Mouse (Mus musculus) kidney, postnatal 10 days (tissue): ENCODE results near the gene Vmn1r232.

Source experiments
- DNase-seq: peaks from one replicate; pipeline ENCODE4 v3.0.0; 2021; ENCODE audit warnings: mixed read lengths

Gene Vmn1r232

GRCm38 (mm10) chr17:20919614-20920013 lies at the start of gene Vmn1r232:
TSS of gene Vmn1r232 (minus strand) at chr17:20919714.
- DNase-seq: no peak

GRCm38 (mm10) chr17:20966681-20967080 lies 47.2 kb upstream of the Vmn1r232 start:
- peak; percentile 15 for DNase-seq

- DNase-seq: no peak
These were observed 45.9 kb upstream of the Vmn1r232 start for GRCm38 (mm10) chr17:20965421-20965820.

GRCm38 (mm10) chr17:20960386-20960785 lies 40.9 kb upstream of the Vmn1r232 start:
- DNase-seq: no peak

- no peak for DNase-seq
These were observed 27.1 kb upstream of the Vmn1r232 start for GRCm38 (mm10) chr17:20946636-20947035.

- peak; percentile 25 for DNase-seq
These were observed 26.6 kb upstream of the Vmn1r232 start for GRCm38 (mm10) chr17:20946026-20946565.

- peak; percentile 99 for DNase-seq
These were observed 25.7 kb upstream of the Vmn1r232 start, which contains the start of gene Ppp2r1a for GRCm38 (mm10) chr17:20944985-20945891. TSS of gene Ppp2r1a (plus strand) at chr17:20945311.

GRCm38 (mm10) chr17:20944226-20944625 lies 24.7 kb upstream of the Vmn1r232 start:
- DNase-seq: no peak

- DNase-seq: no peak
These were observed 14.5 kb downstream of the Vmn1r232 start, which contains the start of gene Vmn1r231 for GRCm38 (mm10) chr17:20904991-20905390. TSS of gene Vmn1r231 (minus strand) at chr17:20905091.
